Mouse (Mus musculus): ENCODE data around the gene Fgfr2.
A peak's percentile ranks its signal among the peaks of the same experiment; 100 is the strongest.
"Not testable (repeated sequence)": the region's sequence is repeated elsewhere in the genome, so short reads cannot be mapped to it uniquely, and the experiment has no call there.

Gene Fgfr2

DNA sequence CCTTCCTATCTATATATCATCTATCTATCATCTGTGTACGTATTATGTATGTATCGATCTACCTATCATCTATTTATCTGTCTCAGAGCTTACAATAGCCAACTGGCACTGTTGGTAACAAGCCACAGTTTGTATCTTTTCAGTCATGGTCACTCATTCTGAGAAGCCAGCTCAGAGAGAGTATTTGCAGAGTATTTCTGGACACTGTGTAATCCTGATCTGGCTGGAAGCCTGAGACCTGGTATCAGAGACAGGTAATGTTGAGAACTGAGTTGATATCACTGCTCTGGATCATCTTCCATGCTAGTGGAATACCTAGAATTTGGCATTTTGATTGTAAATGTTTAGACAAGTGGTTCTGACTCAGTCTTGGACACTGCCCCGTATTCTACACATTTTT is 2492.2 kb downstream of the Fgfr2 start:
- no peak for DNase-seq

DNA sequence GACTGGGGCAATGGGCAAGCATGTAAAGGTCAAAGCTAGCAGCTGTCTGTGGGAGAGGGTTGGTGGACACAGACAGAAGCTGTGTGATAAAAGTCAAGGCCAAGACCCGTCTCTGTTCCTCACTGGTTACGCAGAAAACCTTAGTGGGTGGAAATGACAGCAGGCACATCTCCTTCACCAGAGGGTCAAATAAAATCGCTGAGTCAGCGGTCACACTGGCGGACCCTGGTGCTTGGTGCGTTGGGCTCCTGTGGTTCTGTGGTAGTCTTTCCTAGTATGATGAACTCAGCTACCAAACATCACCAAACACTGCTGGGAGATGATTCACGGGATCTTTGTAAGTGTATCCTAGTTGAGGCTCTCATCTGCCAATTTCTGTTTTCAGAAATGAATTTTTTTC is 2493.2 kb downstream of the Fgfr2 start:
- DNase-seq: no peak

DNA sequence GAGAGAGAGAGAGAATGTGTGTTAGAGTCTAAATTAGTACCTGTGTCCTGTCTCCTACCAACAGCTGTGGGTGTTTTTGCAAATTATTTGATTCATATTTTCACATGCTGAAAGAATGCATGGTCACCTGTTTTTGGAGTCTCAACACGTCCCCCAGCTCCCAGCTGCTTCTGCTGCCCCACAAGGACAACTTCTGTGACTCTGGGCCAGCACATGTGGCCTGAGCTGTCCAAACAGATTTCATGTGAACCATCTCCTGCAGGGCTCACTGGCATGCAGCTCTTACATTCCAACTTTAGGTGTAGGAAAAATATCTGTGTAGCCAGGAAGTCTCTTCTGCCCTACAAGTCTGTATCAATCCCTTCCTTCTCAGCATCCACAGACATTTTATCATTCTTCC is 2494.5 kb downstream of the Fgfr2 start:
- DNase-seq: no peak

DNA sequence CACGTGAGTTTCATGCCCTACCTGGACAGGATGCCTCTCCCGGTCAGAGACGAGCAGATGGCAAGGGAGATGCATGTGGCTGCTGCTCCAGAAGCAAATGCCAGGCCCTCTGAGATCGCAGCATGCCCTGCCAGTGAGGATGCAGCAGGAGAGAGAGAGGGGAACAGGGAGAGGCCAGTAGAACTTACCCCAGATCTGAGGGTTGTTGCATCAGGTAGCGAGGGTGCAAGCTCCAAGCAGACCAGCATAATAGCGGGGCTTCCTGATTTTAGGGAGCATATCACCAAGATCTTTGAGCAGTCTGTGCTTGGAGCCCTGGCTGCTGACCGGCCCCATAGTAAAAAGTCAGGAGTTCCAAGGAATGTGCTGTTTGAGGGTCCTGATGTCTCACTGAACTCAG is 2497.8 kb downstream of the Fgfr2 start:
- DNase-seq: no peak

DNA sequence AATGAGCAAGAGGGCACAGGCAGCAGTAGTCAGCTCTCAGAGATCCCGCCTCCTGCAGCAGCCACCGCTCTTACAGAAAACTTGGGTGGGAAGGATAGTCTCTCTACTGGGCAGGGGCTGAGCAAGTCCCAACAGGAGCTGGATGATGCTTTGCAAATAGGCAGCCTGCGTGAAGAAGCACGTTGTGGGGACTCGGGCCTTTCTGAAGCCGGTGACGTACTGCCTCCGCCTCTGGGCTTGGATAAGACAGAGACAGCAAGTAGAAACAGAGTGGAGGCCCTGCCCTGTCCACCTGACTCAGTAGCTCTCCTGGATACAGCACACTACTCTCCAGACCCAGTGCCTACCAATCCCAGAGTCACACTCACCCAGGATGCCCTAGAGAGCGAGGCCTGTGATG is 2498.9 kb downstream of the Fgfr2 start:
- DNase-seq: no peak

DNA sequence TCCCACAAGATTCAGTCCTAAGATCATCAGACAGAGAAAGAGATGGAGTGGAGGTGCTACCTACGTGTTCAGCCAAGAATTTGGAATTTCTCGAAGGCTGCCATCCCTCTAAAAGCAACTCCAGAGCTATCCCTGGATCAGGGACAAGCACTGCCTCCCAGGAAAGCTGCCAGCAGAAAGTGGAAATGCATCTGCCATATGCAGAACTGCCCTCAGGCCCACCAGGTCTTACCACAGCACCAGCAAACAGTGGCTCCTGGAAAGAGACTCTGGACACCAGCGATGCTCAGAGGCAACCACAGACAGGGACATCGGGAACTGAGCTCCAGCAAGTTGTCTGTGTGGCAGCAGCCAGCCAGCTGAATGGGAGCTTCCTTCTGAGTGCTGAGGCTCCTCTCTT is 2500.8 kb downstream of the Fgfr2 start:
- DNase-seq: no peak

DNA sequence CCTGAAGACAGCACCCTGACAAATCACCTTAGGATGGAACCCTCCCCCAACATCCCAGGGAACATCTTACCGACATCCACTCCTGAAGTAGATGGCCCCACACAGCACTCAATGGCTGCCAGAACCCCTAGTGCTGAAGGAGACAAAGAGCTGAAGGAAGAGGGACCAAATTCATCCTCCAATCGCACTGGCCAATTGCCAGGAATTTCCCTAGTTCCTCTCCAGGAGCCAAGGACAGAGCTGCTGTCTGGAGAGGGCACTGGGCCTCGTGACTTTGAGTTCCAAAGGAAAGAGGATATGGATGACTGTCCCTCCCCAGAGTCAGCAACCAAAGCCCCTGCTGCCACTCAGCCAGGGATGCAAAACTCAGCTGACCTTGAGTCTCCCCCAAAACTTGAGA is 2501.2 kb downstream of the Fgfr2 start:
- DNase-seq: no peak

DNA sequence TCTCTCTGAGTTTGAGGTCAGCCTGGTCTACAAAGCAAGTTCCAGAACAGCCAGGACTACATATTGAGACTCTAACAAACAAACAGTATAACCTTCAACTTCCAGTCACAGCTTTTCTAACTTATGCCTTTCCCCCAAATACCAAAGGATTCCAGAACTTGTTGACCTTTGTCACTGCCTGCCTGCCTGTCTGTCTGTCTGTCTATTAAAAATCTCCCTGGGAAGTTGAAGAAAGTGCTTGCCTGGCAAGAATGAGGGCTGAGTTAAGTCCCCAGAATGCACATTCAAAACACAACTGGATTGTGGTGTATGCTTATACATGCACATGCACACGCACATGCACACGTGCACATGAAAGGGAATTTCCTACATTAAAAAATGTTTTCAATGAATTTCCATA is 2502.1 kb downstream of the Fgfr2 start:
- no peak for DNase-seq

DNA sequence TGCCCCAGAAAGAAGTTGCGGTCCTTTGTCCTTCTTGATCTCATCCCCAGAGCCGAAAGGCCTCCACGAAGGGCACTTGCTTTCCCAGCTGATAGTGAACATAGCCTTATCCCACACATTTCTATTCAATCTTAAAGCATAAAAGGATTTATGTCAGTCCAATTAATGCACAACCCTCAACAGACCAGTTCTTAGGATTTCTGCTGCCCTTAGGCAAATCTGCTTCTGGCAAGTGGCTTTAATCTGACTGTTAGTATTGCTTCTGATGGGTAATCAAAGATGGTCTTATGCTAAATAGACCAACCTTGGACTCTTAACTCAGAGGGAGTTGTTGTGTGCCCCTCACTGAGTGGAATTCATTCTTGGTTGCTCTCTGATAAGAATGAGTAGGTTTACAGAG is 2505.6 kb downstream of the Fgfr2 start:
- no peak for DNase-seq

DNA sequence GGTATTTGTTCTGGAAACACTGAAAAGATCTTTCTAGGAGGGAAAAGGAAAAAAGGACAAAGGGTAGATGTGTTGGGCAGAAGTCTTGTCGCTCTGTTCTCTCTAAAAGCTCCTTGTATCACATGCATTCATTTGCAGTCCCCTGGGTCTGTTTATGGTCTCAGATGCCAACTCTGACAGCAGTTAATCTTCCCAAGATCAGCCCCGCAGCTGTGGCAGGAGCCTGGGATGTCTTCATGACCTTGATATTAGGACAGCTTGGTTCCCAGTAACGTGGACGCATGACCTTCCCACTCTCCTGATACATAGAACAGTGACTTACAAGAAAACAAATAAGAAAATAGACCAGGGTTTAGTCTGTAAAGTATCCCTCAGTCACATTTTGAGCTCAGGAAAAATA is 2509.2 kb downstream of the Fgfr2 start:
- DNase-seq: no peak

DNA sequence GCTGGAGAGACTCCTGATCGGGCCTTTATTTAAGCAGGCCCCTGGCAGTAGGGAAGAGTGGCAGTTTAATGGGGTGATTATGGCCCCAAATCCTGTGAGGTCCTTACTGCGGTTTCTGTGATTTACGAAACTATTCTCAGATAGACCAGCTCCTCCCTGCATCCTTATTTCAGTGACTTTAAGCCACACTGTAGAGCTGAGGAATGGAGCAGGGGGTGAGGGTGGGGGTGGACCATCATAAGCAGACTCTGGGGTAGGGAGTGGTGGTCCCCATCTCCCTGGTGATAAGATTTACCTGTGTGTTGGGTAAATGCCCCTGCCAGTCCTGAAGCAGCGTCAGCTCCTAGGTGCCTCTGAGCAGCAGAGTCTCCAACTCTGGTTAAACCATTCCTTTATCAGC is 2516.2 kb downstream of the Fgfr2 start:
- DNase-seq: no peak

DNA sequence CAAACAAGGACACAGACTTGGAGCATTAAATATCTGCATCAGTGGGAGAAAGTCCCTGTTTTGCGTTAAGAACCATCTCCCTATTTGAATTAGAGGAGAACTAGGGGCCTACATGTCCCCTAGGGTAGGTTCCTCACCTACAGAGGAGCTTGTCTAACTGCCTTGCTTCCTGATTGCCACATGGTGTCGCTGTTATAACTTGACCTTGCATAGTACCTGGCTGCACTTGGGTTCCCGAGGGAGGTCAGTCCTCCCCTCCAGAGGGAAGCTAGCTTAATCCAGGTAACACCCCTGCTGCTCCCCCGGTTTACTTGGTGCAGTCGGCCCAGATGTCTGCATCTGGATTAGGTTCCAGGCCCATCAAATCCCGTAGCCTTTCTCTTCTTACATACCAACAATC is 2518.0 kb downstream of the Fgfr2 start:
- DNase-seq: peak; percentile 25

DNA sequence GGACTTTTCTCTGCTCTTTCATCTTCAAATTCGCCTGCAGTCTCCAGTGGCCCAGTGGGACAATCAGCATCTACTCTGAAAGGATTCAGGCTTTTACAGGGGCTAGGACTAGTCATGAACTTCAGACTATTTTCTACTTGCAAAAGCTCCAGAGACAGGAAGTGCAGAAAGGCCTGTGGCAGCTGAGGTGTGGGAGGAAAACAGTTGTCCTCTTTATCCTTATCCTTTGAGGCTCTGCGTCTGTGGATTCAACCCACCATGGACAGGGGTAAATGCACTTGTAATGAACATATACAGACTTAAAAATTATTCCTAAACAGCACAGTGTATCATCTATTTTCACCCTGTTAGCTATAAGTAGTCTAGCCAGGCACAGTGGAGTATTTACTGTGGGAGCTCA is 2518.8 kb downstream of the Fgfr2 start:
- no peak for DNase-seq

DNA sequence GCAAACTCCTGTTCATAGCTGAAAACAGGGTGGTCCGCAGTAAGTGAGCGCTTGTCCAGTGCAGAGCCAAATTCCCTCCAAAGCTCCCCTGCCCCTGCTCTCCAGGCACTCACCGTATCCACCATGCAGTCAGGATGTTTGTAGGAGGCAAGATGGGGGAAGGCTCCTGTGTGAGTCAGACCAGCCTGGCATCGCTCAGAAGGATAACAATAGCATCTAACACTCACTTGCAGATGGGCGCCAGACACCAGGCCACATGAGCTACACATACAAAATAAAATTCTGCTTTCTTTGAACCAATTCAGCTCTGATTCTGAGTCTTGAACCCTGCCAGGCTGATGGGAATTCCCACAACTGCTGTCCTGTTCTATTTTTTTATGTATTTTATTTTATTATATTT is 2519.6 kb downstream of the Fgfr2 start:
- no peak for DNase-seq

DNA sequence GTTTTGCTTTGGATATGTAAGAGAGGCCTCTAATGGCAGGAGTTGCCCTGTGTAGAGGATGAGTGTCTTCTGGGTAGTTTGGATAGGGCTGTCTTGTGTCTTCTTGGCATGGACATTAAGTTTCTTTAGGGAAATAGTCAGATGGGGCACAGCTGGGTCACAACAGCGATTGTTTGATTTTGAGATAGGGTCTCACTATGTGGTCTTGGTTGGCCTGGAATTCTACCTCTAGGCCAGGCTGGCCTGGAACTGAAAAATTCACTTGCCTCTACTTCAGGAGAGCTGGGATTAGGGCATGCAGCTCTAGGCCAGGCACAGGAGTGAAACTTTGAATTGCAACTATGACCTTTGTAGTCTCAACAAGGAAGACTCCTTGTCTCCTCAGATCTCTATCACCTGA is 2520.3 kb downstream of the Fgfr2 start:
- no peak for DNase-seq

DNA sequence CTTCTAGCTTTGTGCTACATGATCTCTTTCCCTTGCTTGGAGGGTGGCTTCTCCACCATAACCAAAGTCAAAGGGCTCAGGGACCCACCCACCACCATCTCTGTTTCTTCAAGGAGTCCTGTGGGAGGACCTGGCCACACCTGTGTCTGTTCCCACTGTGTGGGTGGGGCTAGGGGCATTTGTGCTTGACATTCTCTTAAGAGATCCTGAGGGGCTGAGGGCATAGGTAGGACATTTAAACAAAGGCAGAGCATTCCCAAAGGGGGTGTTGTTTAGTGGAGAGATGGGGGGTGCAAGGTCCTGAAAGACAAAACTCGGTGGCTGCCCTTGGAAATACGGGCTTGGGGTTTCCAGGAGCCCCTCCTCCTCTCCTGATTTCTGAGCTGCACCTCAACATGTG is 2522.6 kb downstream of the Fgfr2 start:
- no peak for DNase-seq

DNA sequence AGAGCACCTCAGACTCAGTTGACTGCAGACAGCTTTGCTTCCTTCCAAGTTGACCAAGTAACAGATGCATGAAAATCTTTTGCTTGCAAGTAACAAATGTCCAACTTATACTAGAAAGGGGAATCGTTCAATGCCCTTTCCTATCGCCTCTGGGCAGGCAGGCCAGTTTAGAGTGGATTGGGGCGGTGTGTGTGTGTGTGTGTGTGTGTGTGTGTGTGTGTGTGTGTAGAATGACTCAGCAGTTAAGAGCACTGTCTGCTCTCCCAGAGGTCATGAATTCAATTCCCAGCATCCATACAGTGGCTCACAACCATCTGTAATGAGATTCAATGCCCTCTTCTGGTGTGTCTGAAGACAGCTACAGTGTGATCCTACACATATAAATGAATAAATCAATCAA is 2523.1 kb downstream of the Fgfr2 start:
- no peak for DNase-seq

DNA sequence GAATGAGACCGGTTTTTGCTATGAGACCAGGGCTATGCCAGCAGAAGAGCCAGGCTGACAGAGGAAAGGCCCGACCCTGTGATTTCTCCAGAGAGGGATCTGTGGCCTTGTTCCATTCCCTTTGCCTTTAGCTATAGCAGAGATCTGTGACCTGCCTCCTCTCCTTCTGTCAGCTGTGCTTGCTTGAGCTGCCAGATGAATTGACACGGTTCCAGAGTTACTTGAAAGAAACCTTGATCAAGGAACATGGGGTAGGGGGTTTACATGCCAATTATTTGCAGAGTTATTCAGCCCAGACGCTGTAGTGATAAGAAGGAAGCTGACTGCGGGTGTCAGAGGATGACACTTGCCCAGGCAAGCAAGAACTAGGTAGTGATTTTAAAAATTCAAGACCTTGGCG is 2525.6 kb downstream of the Fgfr2 start:
- no peak for DNase-seq

DNA sequence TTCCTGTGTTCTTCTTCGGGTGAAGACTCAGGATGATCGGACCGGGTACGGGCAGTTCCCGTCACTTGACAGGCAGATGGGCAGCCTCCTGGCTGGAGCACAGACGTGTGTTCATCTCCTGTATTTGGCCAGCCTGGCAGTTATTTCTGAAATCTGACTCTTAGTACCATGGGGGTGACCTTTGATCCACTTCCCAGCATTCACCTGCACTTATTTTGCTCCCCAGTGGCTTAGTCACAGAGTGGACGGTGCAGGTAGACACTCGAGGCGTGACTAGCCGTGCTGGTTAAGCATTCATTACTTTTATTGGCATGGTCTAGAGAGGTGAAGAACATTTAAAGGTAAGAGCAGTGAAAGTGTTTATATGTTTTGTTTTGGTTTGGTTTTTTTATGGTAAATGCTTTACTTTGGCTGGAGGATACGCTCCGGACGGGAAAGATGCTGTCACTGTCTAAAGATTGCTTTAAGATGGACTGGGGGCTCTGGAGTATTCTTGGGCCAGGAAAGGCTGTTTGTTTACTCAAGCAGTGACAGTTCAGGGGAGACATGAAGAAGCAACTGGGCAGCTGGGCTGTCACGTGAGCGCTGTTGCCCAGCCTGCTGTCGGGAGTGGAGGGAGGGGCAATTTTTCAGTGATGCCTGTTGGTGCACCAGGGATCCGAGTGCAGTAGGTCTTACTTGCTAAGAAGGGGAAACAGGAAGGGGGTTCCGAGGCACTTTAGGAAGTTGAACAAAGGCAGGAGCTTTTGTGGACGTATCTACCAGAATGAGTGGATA is 2526.9 kb downstream of the Fgfr2 start:
- not testable (repeated sequence) for DNase-seq

DNA sequence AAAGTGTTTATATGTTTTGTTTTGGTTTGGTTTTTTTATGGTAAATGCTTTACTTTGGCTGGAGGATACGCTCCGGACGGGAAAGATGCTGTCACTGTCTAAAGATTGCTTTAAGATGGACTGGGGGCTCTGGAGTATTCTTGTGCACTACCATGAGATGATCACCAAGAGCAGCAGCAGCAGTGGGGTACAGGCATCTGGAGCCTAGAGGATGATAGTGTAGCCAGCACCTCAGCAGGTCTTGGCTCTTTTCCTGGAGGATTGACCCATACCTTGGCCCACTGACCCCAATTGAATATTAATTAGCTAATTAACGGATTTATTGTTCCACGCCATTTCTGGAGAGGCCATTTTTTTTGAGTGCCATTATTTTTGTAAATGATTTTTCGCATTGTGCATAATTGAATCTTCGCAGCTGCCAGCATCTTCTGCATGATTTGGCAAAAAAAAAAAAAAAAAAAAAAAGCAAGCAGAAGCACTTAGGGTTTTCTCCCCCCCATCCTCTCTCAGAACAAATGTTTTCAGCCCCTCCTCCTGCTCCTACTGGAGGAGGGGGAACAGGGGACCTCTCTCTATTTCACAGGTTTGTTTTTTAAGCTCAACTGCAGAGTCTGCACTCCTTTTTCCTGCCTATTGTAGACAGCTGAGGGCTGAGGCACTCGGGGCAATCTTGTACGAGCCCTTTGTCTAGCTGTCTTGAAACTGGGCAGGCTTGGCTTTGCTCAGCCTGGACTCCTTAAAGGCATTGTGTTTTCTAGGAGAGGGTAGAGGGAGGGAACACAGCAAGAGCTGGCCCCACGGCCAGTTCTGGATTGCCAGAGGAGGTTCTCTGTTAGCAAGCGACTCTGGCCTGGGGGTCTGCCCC is 2529.5 kb downstream of the Fgfr2 start:
- DNase-seq: not testable (repeated sequence)

DNA sequence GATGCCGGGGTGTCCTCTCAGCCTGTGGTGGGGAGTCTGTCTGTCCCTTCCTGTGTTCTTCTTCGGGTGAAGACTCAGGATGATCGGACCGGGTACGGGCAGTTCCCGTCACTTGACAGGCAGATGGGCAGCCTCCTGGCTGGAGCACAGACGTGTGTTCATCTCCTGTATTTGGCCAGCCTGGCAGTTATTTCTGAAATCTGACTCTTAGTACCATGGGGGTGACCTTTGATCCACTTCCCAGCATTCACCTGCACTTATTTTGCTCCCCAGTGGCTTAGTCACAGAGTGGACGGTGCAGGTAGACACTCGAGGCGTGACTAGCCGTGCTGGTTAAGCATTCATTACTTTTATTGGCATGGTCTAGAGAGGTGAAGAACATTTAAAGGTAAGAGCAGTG is 2530.2 kb downstream of the Fgfr2 start:
- not testable (repeated sequence) for DNase-seq

DNA sequence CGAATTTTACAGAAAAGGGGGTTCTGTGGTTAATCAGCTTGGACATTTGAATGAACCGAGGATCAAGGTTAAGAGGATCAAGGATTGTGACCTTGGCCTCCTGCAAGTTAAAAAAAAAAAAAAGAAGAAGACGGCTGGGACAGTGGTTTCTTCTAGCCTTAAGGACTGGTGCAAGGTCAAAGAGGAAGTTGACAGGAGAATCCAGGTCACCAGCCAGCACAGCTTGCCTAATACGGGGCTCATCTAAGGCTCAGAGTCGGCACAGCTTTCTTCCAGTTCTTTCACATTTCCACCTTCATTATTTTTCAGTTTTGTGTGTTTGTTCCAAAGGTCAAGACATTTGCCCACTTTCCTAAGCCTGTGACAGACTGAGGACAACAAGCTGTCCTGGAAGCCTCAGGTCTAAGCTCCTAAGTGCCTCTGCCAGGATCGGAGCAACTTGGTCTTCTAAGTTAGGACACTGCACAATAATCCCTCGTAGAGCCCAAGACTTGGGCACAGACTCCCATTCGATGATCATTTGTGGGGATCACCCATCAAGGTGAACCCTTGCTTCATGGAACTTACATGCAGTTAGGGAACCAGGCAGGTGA is 2532.2 kb downstream of the Fgfr2 start:
- no peak for DNase-seq

DNA sequence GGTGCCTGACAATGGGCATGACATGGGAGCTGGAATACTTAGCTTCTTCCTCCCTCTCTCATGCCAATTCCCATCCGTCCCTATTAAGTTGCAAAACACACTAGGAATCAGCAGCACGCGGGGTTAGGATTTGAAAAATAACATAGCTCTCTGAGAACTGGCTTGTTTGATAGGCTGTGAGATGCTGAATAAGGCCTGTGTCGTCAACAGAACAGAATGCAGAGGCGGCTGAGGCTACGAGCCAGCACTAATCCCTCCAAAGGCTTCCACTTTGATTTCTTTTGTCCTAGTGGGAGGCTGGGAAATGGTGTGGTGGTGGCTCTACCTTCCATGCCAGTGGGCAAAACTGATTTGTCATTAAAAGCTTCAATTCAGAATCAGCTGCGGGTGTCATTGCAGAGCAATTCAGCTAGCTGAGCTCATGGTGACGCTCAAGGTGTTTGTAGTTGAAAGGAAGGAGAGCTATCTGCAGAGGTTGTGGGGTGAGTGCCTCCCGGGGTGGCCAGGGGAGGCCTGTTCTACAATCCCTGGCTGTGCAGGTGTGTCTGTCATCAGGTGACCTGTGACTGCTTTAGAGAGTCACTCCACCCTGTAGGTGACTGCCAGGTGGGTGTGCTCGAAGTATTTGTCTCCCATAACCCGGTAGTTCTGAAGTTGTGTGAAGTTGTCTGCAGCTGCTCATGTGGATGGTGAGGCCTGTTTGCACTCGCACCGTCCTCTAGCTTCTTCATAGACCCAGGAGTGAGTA is 2532.9 kb downstream of the Fgfr2 start:
- DNase-seq: no peak
